Mouse (Mus musculus) E14TG2a.4 (cell line): ENCODE data around the gene Apod.

Experiments used
- CTCF ChIP-seq: conservative IDR thresholded peaks from 2 replicates; pipeline ENCODE4 v1.5.1; 2014; ENCODE audit warnings: low read length
- NANOG ChIP-seq: IDR thresholded peaks from 2 replicates; pipeline ENCODE4 v1.6.1; 2014; ENCODE audit warnings: borderline replicate concordance, low read length, mixed read lengths

GRCm38 (mm10) chr16:31299960-31300353 lies 14.7 kb downstream of the Apod start:
- TF ChIP-seq CTCF (no peak), NANOG (peak; percentile 40; the same call in 1 of the 2 replicates)
